Mouse (Mus musculus): Measurements from ENCODE around the gene Jaml. TPM values are rescaled to one million over a fixed set of nuclear protein-coding genes. Genes with fewer than 3 reads are reported as not detected.

The Jaml gene
- polyA plus RNA-seq, 1 experiment from 2014 or later, result not detected

DNA sequence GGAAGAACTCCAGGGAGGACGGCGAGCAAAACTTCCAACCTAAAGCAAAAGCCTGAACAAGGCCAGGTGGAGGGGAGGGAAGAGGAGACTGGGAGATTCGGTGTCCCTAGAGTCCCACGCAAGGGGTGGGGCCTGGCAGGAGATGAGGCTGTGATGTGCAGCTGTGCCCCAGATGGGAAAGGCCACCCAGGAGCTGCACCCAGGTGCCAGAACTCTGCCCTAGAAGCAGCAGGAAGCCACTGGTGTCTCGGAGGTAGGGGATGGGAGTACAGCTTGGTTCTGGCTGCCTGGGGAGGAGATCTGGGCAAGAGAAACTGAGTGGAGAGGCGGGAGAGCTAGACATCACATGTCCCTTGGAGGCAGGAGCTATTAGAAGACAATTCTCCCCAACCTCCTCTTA is 42.0 kb downstream of the Jaml start:
- 61% methylated on average over 6 of the region's 6 CpGs for WGBS
- Histone ChIP-seq H3K9ac (ENCODE audit: low read depth, low read length) (no peak overlapping the region), H3K36me3 (ENCODE audit: control insufficient read depth, insufficient read depth, low read length) (no peaks in the 10 kb centered on the region; the same call in 1 of the 2 replicates), H3K27me3 (ENCODE audit: control insufficient read depth, insufficient read depth, low read length) (no peaks in the 10 kb centered on the region), H3K4me3 (ENCODE audit: low read length) (no peak overlapping the region), H3K9me3 (ENCODE audit: control insufficient read depth, low read length) (no peaks in the 10 kb centered on the region), H3K4me1 (ENCODE audit: control insufficient read depth, insufficient read depth, low read length) (peaks cover 15% of the 10 kb centered on the region), H3K4me2 (replicated peaks; ENCODE audit: low read depth, low read length) (no peak overlapping the region), H3K27ac (ENCODE audit: low read depth, low read length) (no peak overlapping the region)
- ATAC-seq (ENCODE audit: low FRiP score, low TSS enrichment), result no peak

GRCm38 (mm10) chr9:45121769-45122168 is 42.8 kb downstream of the Jaml start:
- 3% methylated on average over 10 of the region's 10 CpGs for WGBS
- H3K4me1 ChIP-seq (ENCODE audit: control insufficient read depth, insufficient read depth, low read length), result peaks cover 14% of the 10 kb centered on the region; the same call in 1 of the 2 replicates
- no peak overlapping the region for H3K27ac ChIP-seq (ENCODE audit: low read depth, low read length)
- H3K36me3 ChIP-seq (ENCODE audit: control insufficient read depth, insufficient read depth, low read length), result no peaks in the 10 kb centered on the region; the same call in 1 of the 2 replicates
- H3K9ac ChIP-seq (ENCODE audit: low read depth, low read length), result peak overlapping the region; percentile 47
- H3K9me3 ChIP-seq (ENCODE audit: control insufficient read depth, low read length), result no peaks in the 10 kb centered on the region
- H3K4me3 ChIP-seq (ENCODE audit: low read length), result no peak overlapping the region
- H3K27me3 ChIP-seq (ENCODE audit: control insufficient read depth, insufficient read depth, low read length), result no peaks in the 10 kb centered on the region
- ATAC-seq (ENCODE audit: low FRiP score, low TSS enrichment), result peak; percentile 42; the same call in 1 of the 2 replicates
- peak overlapping the region; percentile 38; the same call in 1 of the 2 replicates for H3K4me2 ChIP-seq (replicated peaks; ENCODE audit: low read depth, low read length)

- H3K36me3 ChIP-seq (ENCODE audit: control insufficient read depth, insufficient read depth, low read length), result no peaks in the 10 kb centered on the region; the same call in 1 of the 2 replicates
- WGBS, result 19% methylated on average over 9 of the region's 9 CpGs
- H3K9me3 ChIP-seq (ENCODE audit: control insufficient read depth, low read length), result no peaks in the 10 kb centered on the region
- H3K4me2 ChIP-seq (replicated peaks; ENCODE audit: low read depth, low read length), result peak overlapping the region; percentile 38
- peaks cover 14% of the 10 kb centered on the region; the same call in 1 of the 2 replicates for H3K4me1 ChIP-seq (ENCODE audit: control insufficient read depth, insufficient read depth, low read length)
- no peaks in the 10 kb centered on the region for H3K27me3 ChIP-seq (ENCODE audit: control insufficient read depth, insufficient read depth, low read length)
- peak overlapping the region; percentile 47 for H3K9ac ChIP-seq (ENCODE audit: low read depth, low read length)
- no peak overlapping the region for H3K27ac ChIP-seq (ENCODE audit: low read depth, low read length)
- ATAC-seq (ENCODE audit: low FRiP score, low TSS enrichment), result no peak
- H3K4me3 ChIP-seq (ENCODE audit: low read length), result no peak overlapping the region
Observed at GRCm38 (mm10) chr9:45122209-45122761, 43.3 kb downstream of the Jaml start.

DNA sequence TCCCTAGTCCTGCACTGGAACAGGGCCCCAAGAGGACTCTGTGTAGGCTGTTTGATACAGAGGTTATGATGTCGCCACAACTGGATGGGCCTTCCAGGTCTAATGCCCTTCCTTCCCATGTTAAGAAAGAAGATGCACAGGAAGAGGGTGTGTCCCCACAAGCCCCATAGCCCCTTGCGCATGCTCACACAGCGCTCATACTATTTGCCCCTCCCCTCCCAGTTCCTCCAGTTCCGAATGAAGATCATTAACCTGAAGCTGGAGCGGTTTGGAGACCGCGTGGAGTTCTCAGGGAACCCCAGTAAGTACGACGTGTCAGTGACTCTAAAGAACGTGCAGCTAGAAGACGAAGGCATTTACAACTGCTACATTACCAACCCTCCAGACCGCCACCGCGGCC is 46.2 kb downstream of the Jaml start:
- Histone ChIP-seq H3K27ac (ENCODE audit: low read depth, low read length) (no peak overlapping the region), H3K36me3 (ENCODE audit: control insufficient read depth, insufficient read depth, low read length) (no peaks in the 10 kb centered on the region; the same call in 1 of the 2 replicates), H3K4me1 (ENCODE audit: control insufficient read depth, insufficient read depth, low read length) (peaks cover 7% of the 10 kb centered on the region; the same call in 1 of the 2 replicates), H3K4me2 (replicated peaks; ENCODE audit: low read depth, low read length) (no peak overlapping the region), H3K9ac (ENCODE audit: low read depth, low read length) (no peak overlapping the region), H3K27me3 (ENCODE audit: control insufficient read depth, insufficient read depth, low read length) (no peaks in the 10 kb centered on the region), H3K9me3 (ENCODE audit: control insufficient read depth, low read length) (no peaks in the 10 kb centered on the region), H3K4me3 (ENCODE audit: low read length) (no peak overlapping the region)
- ATAC-seq (ENCODE audit: low FRiP score, low TSS enrichment), result no peak
- 88% methylated on average over 14 of the region's 14 CpGs for WGBS

- H3K4me1 ChIP-seq (ENCODE audit: control insufficient read depth, insufficient read depth, low read length), result peaks cover 6% of the 10 kb centered on the region; the same call in 1 of the 2 replicates
- H3K36me3 ChIP-seq (ENCODE audit: control insufficient read depth, insufficient read depth, low read length), result no peaks in the 10 kb centered on the region; the same call in 1 of the 2 replicates
- no peak overlapping the region for H3K9ac ChIP-seq (ENCODE audit: low read depth, low read length)
- no peak for ATAC-seq (ENCODE audit: low FRiP score, low TSS enrichment)
- H3K27me3 ChIP-seq (ENCODE audit: control insufficient read depth, insufficient read depth, low read length), result no peaks in the 10 kb centered on the region
- no peak overlapping the region for H3K4me3 ChIP-seq (ENCODE audit: low read length)
- 61% methylated on average over 7 of the region's 7 CpGs for WGBS
- no peak overlapping the region for H3K27ac ChIP-seq (ENCODE audit: low read depth, low read length)
- H3K4me2 ChIP-seq (replicated peaks; ENCODE audit: low read depth, low read length), result no peak overlapping the region
- no peaks in the 10 kb centered on the region for H3K9me3 ChIP-seq (ENCODE audit: control insufficient read depth, low read length)
Observed at GRCm38 (mm10) chr9:45126941-45127340, 48.0 kb downstream of the Jaml start.

DNA sequence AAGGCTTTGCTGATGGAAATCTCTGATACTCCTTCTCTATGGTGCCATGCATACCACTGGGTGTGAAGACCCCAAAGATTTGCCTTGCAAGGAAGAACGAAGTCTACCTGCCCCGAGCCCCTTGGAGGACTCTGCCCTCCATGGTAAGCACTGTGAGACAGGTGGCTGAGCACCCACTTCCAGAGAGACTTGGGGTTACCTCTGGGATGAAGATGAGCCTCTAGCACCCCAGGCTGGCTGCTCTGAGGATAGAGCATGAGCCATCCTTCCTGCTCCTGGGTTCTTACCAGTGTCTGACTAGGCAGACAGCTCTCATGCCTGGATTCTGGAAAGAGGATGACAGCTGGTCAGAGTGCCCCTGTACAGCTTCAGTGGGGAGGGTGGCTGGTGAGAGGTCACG is 51.1 kb downstream of the Jaml start:
- Histone ChIP-seq H3K4me3 (ENCODE audit: low read length) (no peak overlapping the region), H3K36me3 (ENCODE audit: control insufficient read depth, insufficient read depth, low read length) (no peaks in the 10 kb centered on the region; the same call in 1 of the 2 replicates), H3K9ac (ENCODE audit: low read depth, low read length) (no peak overlapping the region), H3K27me3 (ENCODE audit: control insufficient read depth, insufficient read depth, low read length) (peaks cover 8% of the 10 kb centered on the region; the same call in 1 of the 2 replicates), H3K4me1 (ENCODE audit: control insufficient read depth, insufficient read depth, low read length) (0 out of 2 replicates have a peak, but pooled peaks cover 3% of the 10 kb centered on the region), H3K9me3 (ENCODE audit: control insufficient read depth, low read length) (no peaks in the 10 kb centered on the region), H3K4me2 (replicated peaks; ENCODE audit: low read depth, low read length) (no peak overlapping the region), H3K27ac (ENCODE audit: low read depth, low read length) (no peak overlapping the region)
- no peak for ATAC-seq (ENCODE audit: low FRiP score, low TSS enrichment)
- WGBS, result 87% methylated on average over 3 of the region's 3 CpGs

DNA sequence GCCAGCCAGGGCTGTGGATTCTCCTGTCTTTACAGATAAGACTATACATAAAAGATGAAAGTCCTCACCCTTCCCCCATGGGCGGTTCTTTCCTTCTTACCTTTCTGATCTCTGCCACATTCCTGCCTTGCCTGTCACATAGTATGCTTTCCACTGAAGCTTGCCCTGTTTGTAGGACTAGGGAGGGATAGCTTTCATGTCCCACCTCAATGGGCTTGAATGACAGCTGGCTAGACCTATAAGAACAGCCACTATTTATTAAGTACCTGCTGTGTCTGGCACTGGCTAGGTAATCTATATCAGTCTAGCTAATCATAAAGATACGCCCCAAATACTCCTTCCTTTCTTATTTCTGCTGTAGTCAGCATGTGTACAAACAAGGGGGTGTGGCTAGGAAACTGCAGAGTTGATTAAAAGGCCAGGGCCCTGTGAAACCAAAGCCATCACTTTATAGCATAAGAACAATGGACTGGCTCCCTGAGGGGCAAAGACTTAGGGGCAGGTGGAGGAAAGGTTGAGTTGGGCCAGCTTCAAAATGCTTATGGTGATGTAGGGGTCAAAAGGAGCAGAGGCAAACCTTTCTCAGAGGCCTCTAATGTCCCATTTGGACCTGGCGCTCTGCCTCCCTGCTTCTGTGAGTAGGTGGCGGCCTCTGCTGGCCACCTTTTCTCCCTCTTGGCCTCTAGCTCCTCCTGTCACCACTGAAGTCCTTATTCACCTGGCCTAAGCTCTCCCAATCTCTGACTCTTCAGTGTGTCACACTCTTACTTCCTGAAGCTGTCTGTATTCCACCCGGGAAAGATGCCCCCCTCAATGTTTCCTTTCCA is 54.7 kb downstream of the Jaml start:
- Histone ChIP-seq H3K4me2 (replicated peaks; ENCODE audit: low read depth, low read length) (no peak overlapping the region), H3K36me3 (ENCODE audit: control insufficient read depth, insufficient read depth, low read length) (no peaks in the 10 kb centered on the region), H3K27me3 (ENCODE audit: control insufficient read depth, insufficient read depth, low read length) (peaks cover 34% of the 10 kb centered on the region), H3K9me3 (ENCODE audit: control insufficient read depth, low read length) (no peaks in the 10 kb centered on the region), H3K4me1 (ENCODE audit: control insufficient read depth, insufficient read depth, low read length) (peaks cover 19% of the 10 kb centered on the region; the same call in 1 of the 2 replicates), H3K27ac (ENCODE audit: low read depth, low read length) (no peak overlapping the region), H3K4me3 (ENCODE audit: low read length) (no peak overlapping the region), H3K9ac (ENCODE audit: low read depth, low read length) (no peak overlapping the region)
- no peak for ATAC-seq (ENCODE audit: low FRiP score, low TSS enrichment)
- 27% methylated on average over 5 of the region's 5 CpGs for WGBS

DNA sequence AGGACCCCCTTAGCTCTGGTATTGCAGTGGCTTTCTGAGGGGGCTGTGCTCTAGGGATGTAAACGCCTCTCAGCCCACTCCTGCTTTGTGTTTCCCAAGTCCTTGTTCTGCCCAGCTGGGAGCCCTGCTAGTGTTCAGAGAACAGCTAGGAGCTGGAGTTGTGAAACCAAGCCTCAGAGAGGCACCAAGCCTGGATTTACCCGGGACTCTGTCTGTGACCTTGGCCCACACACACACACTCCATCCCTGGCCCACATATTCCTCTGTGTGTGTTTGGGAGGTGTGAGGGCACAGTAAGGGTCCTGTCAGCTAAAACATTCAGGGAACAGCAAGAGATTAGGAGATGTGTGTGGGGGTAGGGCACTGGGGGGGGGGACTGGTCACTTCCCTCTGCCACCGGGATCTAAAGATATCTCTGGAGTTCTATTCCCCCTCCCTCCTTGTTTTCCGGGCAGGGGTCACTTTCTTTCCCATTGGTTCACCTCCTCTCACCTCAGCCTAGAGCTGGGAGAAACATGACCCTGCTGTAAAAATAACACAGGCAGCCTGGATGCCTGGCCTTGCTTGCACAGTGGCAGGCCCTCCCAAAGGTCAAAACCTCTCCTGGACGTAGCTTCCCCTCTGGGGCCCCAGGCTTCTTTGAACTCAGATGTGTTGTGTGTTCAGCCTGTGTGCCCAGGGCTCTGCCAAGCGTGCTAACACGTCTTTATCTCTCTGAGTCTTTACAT is 57.6 kb downstream of the Jaml start:
- 6% methylated on average over 7 of the region's 7 CpGs for WGBS
- no peaks in the 10 kb centered on the region for H3K36me3 ChIP-seq (ENCODE audit: control insufficient read depth, insufficient read depth, low read length)
- no peak overlapping the region for H3K4me3 ChIP-seq (ENCODE audit: low read length)
- H3K9me3 ChIP-seq (ENCODE audit: control insufficient read depth, low read length), result no peaks in the 10 kb centered on the region
- no peak overlapping the region for H3K27ac ChIP-seq (ENCODE audit: low read depth, low read length)
- no peak overlapping the region for H3K4me2 ChIP-seq (replicated peaks; ENCODE audit: low read depth, low read length)
- H3K9ac ChIP-seq (ENCODE audit: low read depth, low read length), result no peak overlapping the region
- peaks cover 22% of the 10 kb centered on the region; the same call in 1 of the 2 replicates for H3K4me1 ChIP-seq (ENCODE audit: control insufficient read depth, insufficient read depth, low read length)
- no peak for ATAC-seq (ENCODE audit: low FRiP score, low TSS enrichment)
- peaks cover 62% of the 10 kb centered on the region for H3K27me3 ChIP-seq (ENCODE audit: control insufficient read depth, insufficient read depth, low read length)

Measured in kidney, embryonic 14.5 days (tissue).